Mouse (Mus musculus) cerebellum, postnatal 36 days (tissue): Measurements from ENCODE around the gene Ino80b.

ENCODE experiments used
- DNase-seq, 2 experiments: peaks; one replicate each; pipeline ENCODE4 v3.0.0; 2021 to 2022; ENCODE audit warnings: mixed read lengths in 2 of 2

The Ino80b gene

DNA sequence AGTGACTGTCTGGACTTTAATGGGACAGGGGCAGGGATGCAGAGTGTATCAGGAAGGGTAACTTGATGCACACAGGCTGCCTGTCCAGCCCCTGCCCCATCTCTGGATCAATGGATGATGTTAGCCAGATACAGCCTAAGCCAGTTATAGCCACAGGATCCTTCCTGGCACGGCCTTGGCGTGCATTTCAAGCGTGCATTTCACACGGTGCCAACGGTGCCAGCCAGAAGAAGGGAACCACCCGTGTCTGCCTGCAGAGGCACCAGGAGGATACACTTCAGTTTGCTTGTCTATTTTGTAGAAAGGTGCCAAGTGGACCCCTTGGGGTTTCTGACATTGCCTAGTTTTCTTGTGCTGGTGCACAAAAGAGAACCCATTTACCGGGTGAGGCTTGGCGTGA, 14.8 kb upstream of the Ino80b start:
- no peak for DNase-seq

DNA sequence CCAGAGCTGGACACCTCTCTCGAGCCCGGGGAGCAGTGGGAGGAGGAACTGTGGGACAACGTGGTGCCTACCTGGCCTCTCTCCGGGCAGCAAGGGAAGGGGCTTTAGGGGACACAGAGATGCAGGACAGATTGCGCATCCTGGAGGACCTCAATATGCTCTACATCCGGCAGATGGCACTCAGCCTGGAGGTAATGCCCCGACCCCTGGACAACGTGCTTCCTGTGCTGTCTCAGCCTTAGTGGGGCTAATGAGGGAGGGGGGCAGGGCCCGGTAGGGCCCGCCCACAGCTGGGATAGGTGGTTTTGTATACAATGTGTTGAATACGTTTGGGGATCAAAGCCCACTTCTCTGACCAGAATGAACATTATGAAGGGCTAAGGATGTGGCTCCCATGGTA, 12.8 kb upstream of the Ino80b start:
- no peak for DNase-seq

DNA sequence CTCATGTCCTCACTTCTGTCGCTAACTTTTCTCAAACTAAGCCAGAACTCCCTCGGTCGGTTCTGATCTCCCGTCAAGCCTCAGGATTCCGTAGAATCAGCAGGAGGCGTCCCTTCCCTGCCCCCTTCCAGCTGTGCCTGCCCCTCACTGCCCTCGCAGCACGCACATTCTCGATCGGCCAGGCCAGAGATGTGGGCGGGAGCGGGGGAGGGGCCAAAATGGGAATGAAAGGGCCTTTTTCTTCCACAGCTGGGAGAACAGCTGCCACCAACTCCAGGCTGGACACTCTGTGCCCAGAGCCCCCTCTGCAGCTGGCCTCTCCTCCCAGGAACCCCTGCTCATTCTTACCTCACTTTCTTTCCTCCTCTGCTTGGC, 12.3 kb upstream of the Ino80b start:
- peak in 1 of 2 experiments; percentile 41 for DNase-seq

- DNase-seq, result no peak
These were observed 11.8 kb upstream of the Ino80b start for GRCm38 (mm10) chr6:83136881-83137575.

DNA sequence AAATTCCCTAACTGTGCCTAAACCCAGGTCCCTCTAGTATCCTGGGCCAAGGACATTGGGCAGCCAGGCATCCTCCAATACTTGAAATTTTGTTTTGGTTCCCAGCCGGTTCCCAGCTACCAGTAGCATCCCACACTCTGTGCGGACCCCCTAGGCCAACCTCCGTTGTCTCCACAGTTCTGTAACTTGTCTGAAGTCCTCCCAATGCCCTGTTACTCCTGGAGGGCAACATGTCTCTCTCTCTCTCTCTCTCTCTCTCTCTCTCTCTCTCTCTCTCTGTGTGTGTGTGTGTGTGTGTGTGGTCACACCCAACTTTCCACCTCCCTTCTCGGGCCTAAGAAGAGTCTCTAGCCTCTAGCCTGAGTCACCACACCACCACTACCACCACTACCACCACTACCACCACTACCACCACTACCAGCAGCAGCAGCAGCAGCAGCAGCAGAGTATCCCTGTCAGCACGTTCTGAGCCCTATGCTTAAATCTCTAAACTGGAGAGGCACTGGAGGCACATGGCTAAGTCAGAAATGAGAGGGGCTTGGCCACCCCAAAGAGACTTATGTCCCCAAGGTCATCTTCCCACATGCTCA, 11.2 kb upstream of the Ino80b start:
- DNase-seq, result no peak

- no peak for DNase-seq
These were observed 10.4 kb upstream of the Ino80b start for GRCm38 (mm10) chr6:83135571-83136161.

DNA sequence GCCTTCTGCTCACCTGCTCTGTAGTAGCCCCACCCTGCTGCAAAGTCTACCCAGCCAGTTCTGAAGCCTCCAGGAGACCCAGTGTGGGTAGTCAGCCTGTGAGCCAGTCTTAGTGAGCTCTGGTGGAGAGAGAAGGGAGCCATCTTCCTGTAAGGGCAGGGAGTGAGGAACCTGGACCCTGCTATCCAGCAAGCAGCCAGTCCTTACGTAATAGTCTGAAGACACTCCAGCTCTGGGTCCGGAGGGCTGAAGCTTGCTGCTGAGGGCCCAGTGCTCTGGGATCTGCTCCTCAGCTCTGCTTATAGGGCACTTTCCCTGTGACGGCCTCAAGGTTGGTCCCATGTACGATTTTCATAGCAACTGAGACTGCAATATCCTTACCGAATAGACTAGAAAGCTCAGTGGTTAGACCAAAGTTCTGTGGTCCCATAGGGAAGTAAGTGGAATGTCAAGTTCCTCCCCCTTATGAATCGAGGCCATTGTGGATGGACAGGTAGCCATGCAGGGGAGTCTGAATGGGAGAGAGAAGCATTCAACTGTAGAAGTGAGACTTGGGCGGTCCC, 9.8 kb upstream of the Ino80b start, which contains the start of gene Rtkn:
Gene Rtkn, plus strand, starts transcription at position 513 of the 563 bp plus-strand sequence.
- no peak for DNase-seq

DNA sequence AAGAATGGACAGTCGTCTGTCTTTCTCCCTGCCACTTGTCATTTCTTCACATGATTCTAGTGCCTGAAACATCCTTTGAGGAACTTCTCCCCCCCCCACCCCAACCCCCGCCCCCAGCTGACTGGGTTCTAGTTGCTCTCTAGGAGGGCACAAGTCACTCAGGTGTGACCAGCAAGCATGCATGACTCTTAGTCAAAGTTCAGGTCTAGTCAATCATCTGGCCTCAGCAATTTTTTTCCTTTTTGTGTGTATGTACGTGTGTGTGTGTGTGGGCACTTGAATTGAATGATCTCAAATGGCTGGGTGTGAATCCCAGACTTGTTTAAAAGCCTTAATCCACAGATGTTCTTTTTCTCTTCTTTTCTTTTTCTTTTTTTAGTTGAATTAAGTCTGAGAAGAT, 9.0 kb upstream of the Ino80b start:
- DNase-seq, result no peak

DNA sequence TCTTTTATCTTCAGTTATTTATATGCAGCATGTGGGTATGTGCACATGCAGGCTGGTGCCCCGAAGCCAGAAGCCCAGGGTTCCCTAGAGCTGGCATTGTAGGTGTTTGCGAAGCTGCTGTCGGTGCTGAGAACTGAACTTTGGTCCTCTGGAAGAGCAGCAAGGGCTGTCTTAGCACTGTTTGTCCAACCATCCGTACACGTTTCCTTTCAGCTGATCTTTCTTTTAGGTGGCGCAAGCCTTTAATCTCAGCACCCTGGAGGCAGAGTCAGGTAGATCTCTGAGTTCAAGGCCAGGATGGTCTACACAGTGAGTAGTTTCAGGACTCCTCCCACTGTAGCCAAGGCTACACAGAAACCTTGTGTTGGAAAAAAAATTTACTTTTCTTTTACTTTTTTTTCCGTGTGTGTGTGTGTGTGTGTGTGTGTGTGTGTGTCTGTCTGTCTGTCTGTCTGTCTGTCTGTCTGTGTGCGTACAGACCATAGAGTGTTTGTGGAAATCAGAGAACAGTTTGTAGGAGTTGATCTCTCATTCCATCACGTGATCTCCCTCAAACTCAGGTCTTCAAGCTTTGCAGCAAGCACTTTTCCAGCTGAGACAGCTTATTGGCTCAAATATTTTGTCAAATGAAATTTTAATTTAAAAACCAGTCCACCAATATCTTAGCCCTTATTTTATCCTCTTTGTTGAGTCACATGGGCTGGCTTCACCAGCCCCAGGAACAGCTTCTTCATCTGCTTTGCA, 7.1 kb upstream of the Ino80b start:
- no peak for DNase-seq

GRCm38 (mm10) chr6:83131469-83132034, 6.3 kb upstream of the Ino80b start:
- DNase-seq, result no peak

- DNase-seq, result no peak
These were observed 2.2 kb upstream of the Ino80b start for GRCm38 (mm10) chr6:83127419-83127818.

DNA sequence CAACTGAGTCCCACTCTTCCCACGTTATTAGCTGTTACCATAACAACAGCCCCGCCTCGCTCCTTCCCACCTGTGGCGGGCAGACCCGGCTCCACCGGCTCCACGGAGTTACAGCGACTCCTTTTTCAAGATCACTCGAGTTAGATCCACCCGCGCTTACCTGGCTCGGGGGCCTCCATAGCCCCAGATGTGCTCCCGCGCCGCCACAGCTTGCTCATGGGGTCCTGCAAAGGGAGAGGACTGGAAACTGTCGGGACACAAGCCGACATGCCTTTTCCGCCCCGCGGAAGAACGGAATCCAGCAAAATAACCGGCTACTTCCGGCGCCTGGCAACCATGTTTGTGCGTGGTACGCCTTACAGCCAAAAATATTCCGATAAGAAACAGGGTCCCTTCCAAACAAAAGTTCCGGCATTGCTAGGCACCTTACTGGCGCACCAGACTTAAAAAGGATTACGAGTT, 349 bp downstream of the Ino80b start:
- DNase-seq, result peak; percentile 85 to 87

- DNase-seq, result no peak
These were observed 2.3 kb downstream of the Ino80b start for GRCm38 (mm10) chr6:83122961-83123360.

DNA sequence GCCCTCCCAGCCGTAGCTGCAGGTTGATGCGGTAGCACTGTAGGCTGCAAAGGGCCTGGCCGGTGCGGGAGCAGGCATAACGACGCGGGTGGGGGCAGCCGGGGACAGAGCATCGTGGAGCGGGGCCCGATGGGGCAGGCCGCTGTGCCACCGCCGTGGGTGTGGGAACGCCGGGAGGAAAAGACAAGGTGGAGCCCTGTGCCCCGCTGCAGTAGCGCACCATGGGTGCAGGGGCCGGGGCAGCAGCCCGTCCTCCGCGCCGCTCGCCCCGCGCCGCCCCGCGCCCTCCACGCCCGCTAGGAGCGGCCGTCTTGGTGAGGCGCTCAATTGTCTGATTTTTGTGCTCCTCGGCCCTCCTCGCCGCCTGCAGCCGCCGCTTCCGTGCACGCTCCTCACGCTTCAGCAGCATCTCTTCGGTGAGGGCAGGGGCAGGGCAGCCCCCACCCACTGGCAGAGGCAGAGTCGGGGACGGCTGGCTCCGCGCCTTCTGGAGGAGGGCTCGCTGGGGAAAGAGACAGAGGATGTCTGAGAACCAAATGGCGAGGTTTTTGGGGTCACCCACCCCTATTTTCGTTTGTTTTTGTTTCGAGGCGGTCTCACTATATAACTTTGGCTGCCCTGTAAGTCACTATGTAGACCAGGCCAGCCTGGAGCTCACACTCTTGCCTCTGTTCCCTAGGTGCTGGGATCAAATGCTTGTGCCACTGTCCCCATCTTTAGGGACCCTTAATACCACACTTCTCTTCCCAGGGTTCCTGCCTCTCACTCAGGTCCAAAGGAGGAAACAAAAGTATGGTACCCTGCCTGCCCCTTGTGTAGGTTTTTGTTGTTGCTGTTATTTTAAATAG, 3.1 kb downstream of the Ino80b start:
- DNase-seq, result no peak

DNA sequence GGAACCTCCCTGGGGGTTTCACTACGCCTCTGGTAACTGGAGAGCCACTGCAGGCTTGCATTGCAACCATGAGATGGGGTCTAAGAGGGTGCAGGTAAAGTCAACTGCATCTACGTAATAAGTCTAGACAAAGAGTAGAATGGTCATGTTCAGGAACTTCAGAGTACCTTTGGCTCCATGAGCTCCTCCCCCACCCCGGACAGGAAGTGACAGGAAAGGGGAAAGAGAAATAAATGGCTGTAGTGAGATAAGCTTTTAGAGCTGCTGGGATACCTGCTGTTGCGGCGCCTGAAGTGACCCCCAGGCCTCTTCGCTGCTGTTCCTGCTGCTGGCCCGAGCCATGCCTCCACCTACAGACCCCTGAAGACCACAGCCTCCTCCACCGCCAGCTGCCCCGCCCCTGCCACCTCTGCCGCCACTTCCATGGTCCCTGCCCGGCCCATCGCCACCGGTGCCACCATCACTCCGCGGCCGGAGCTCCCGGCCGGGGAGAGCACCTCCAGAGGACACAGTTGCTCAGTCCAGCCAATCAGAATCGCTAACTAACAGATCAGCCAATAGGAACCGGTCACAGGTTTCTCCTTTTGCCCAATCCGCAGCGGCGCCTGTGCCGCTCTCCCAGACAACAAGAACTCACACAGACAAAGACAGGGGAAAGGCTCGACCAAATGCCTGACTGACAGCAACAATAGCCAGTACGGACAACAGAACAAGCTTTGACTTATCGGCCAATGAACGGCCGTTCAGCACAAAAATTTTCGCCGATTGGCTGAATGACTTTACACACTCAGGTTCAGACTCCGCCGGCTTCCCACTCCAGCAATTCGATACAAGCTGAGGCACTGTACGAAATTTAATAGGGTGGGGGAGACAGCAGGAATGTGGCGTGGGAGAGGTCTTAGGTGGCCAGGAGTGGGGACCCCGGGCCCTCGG, 4.0 kb downstream of the Ino80b start, which contains the start of gene Wbp1:
Gene Wbp1, minus strand, starts transcription at position 630 of the 933 bp plus-strand sequence.
- peak; percentile 91 to 95 for DNase-seq

DNA sequence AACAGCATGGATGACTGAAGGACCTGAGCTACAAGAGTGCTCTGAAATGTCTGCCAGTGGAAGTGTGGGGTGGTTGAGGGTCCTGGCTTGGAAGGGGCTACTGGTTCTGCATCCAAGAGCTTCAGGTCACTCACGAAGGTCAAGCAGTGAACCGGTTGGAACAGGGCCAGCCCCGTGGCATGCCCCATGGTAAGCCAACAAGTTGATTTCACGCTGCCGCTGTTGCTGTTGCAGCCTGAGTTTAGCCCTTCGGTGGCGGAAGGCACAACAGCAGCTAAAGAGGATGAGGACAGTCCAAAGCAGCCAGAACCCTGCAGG, 5.5 kb downstream of the Ino80b start:
- DNase-seq, result peak in 1 of 2 experiments; percentile 33

- DNase-seq, result no peak
These were observed 6.2 kb downstream of the Ino80b start for GRCm38 (mm10) chr6:83118825-83119733.

DNA sequence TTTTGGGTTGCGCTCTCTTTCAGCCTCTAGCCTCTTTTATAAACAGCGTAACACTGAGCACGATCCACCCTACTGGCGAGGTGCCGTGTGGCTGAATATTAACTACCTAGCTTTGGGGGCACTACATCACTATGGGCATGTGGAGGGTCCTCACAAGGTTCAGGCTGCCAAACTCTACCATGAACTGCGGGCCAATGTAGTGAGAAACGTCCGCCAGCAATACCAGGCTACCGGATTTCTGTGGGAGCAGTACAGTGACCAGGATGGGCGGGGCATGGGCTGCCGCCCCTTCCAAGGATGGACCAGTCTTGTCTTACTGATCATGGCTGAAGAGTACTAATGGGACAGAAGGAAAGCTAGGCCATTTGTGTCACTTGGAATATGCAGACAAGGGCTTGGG, 6.9 kb downstream of the Ino80b start:
- DNase-seq, result no peak

DNA sequence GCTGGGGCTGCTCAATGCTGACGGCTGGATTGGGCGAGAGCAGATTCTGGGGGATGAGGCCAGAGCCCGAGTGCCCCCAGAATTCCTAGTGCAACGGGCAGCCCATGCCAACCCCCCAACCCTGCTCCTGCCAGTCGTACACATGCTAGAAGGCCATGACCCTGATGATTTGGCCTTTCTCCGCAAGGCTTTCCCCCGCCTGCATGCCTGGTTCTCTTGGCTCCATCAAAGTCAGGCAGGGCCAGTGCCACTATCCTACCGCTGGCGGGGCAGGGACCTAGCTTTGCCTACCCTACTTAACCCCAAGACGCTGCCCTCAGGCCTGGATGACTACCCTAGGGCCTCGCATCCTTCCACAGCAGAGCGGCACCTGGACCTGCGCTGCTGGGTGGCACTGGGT, 7.6 kb downstream of the Ino80b start:
- DNase-seq, result no peak

- no peak for DNase-seq
These were observed 8.1 kb downstream of the Ino80b start for GRCm38 (mm10) chr6:83117165-83117438.
